Mouse (Mus musculus): Measurements from ENCODE around the gene Fbxo10. TPM values are rescaled to one million over a fixed set of nuclear protein-coding genes. Genes with fewer than 3 reads are reported as not detected.
"Not testable (repeated sequence)": the region's sequence is repeated elsewhere in the genome, so short reads cannot be mapped to it uniquely, and the experiment has no call there.

The Fbxo10 gene
- polyA plus RNA-seq, 1 experiment from 2014 or later = 13.6 TPM

- H3K27ac ChIP-seq = 0 out of 2 replicates have a peak overlapping the region, but pooled peaks have one; percentile 84
- no peaks in the 10 kb centered on the region for H3K36me3 ChIP-seq
- H3K9me3 ChIP-seq = no peaks in the 10 kb centered on the region
- H3K4me1 ChIP-seq (replicated peaks) = peaks cover 26% of the 10 kb centered on the region
- no peak for ATAC-seq (ENCODE audit: low FRiP score)
- WGBS = 12% methylated on average over 2 of the region's 2 CpGs
- peak overlapping the region; percentile 81 for H3K9ac ChIP-seq
- H3K4me2 ChIP-seq = peak overlapping the region; percentile 78
- peak overlapping the region; percentile 64 for H3K4me3 ChIP-seq
- H3K27me3 ChIP-seq = no peaks in the 10 kb centered on the region
Observed at GRCm38 (mm10) chr4:45013537-45013936, 70.9 kb downstream of the Fbxo10 start.

- Histone ChIP-seq H3K4me3 (peak overlapping the region; percentile 64), H3K27me3 (no peaks in the 10 kb centered on the region), H3K9ac (peak overlapping the region; percentile 81), H3K27ac (peak overlapping the region; percentile 84), H3K4me2 (peak overlapping the region; percentile 78), H3K4me1 (replicated peaks) (peaks cover 26% of the 10 kb centered on the region), H3K9me3 (no peaks in the 10 kb centered on the region), H3K36me3 (no peaks in the 10 kb centered on the region)
- ATAC-seq (ENCODE audit: low FRiP score) = no peak
- 1% methylated on average over 13 of the region's 13 CpGs for WGBS
Observed at GRCm38 (mm10) chr4:45013031-45013431, 71.4 kb downstream of the Fbxo10 start.

GRCm38 (mm10) chr4:45012105-45012975, 72.1 kb downstream of the Fbxo10 start, which contains the start of gene Zbtb5:
Gene Zbtb5, minus strand, starts transcription at chr4:45012412.
- no peaks in the 10 kb centered on the region for H3K36me3 ChIP-seq
- H3K4me1 ChIP-seq (replicated peaks) = peaks cover 26% of the 10 kb centered on the region
- peak within 1 kb of the TSS; percentile 87 for H3K4me3 ChIP-seq
- WGBS = under 1% methylated on average over 59 of the region's 63 CpGs
- H3K9ac ChIP-seq = peak within 1 kb of the TSS; percentile 94
- H3K27me3 ChIP-seq = no peaks in the 10 kb centered on the region
- ATAC-seq (ENCODE audit: low FRiP score) = peak; percentile 99
- no peaks in the 10 kb centered on the region for H3K9me3 ChIP-seq
- peak within 1 kb of the TSS; percentile 97 for H3K27ac ChIP-seq
- peak within 1 kb of the TSS; percentile 78 for H3K4me2 ChIP-seq

- H3K27ac ChIP-seq = peak overlapping the region; percentile 97
- peak overlapping the region; percentile 94 for H3K9ac ChIP-seq
- H3K4me1 ChIP-seq (replicated peaks) = peaks cover 26% of the 10 kb centered on the region
- peak overlapping the region; percentile 76 for H3K4me2 ChIP-seq
- no peaks in the 10 kb centered on the region for H3K9me3 ChIP-seq
- under 1% methylated on average over 30 of the region's 31 CpGs for WGBS
- no peaks in the 10 kb centered on the region for H3K36me3 ChIP-seq
- H3K4me3 ChIP-seq = peak overlapping the region; percentile 87
- ATAC-seq (ENCODE audit: low FRiP score) = peak; percentile 80
- no peaks in the 10 kb centered on the region for H3K27me3 ChIP-seq
Observed at GRCm38 (mm10) chr4:45011581-45012104, 72.8 kb downstream of the Fbxo10 start.

- Histone ChIP-seq H3K9ac (peak overlapping the region; percentile 94), H3K36me3 (no peaks in the 10 kb centered on the region), H3K27me3 (no peaks in the 10 kb centered on the region), H3K4me1 (replicated peaks) (peaks cover 26% of the 10 kb centered on the region), H3K4me2 (peak overlapping the region; percentile 76), H3K9me3 (no peaks in the 10 kb centered on the region), H3K27ac (no peak overlapping the region; the same call in 1 of the 2 replicates), H3K4me3 (peak overlapping the region; percentile 87)
- ATAC-seq (ENCODE audit: low FRiP score) = no peak
- WGBS = 14% methylated on average over 11 of the region's 11 CpGs
Observed at GRCm38 (mm10) chr4:45010806-45011415, 73.5 kb downstream of the Fbxo10 start.

GRCm38 (mm10) chr4:45005452-45005851, 79.0 kb downstream of the Fbxo10 start:
- Histone ChIP-seq H3K27ac (no peak overlapping the region), H3K4me2 (no peak overlapping the region), H3K36me3 (peaks cover 11% of the 10 kb centered on the region), H3K9me3 (no peaks in the 10 kb centered on the region), H3K4me3 (no peak overlapping the region), H3K9ac (no peak overlapping the region), H3K4me1 (replicated peaks) (peaks cover 10% of the 10 kb centered on the region), H3K27me3 (no peaks in the 10 kb centered on the region)
- WGBS = 87% methylated on average over 3 of the region's 3 CpGs
- ATAC-seq (ENCODE audit: low FRiP score) = no peak

- Histone ChIP-seq H3K4me1 (replicated peaks) (peaks cover 22% of the 10 kb centered on the region), H3K36me3 (peaks cover 13% of the 10 kb centered on the region), H3K27ac (no peak overlapping the region), H3K4me3 (no peak overlapping the region), H3K9me3 (no peaks in the 10 kb centered on the region), H3K9ac (no peak overlapping the region), H3K4me2 (no peak overlapping the region), H3K27me3 (no peaks in the 10 kb centered on the region)
- WGBS = 93% methylated on average over 6 of the region's 6 CpGs
- ATAC-seq (ENCODE audit: low FRiP score) = no peak
Observed at GRCm38 (mm10) chr4:45000001-45000400, 84.4 kb downstream of the Fbxo10 start.

GRCm38 (mm10) chr4:44998071-44998470, 86.3 kb downstream of the Fbxo10 start:
- H3K4me3 ChIP-seq = no peak overlapping the region
- ATAC-seq (ENCODE audit: low FRiP score) = no peak
- no peak overlapping the region for H3K27ac ChIP-seq
- H3K4me2 ChIP-seq = no peak overlapping the region
- H3K9ac ChIP-seq = no peak overlapping the region
- H3K4me1 ChIP-seq (replicated peaks) = peaks cover 25% of the 10 kb centered on the region
- no peaks in the 10 kb centered on the region for H3K27me3 ChIP-seq
- no peaks in the 10 kb centered on the region for H3K9me3 ChIP-seq
- WGBS = 74% methylated on average over 3 of the region's 3 CpGs
- peaks cover 17% of the 10 kb centered on the region for H3K36me3 ChIP-seq

- Histone ChIP-seq H3K36me3 (peaks cover 42% of the 10 kb centered on the region), H3K4me1 (replicated peaks) (peaks cover 25% of the 10 kb centered on the region), H3K27ac (0 out of 2 replicates have a peak overlapping the region, but pooled peaks have one; percentile 18), H3K27me3 (no peaks in the 10 kb centered on the region), H3K4me3 (no peak overlapping the region), H3K9ac (0 out of 2 replicates have a peak overlapping the region, but pooled peaks have one; percentile 13), H3K4me2 (no peak overlapping the region), H3K9me3 (no peaks in the 10 kb centered on the region)
- no peak for ATAC-seq (ENCODE audit: low FRiP score)
- WGBS = 83% methylated on average over 18 of the region's 18 CpGs
Observed at GRCm38 (mm10) chr4:44994776-44995175, 89.6 kb downstream of the Fbxo10 start.

GRCm38 (mm10) chr4:44993847-44994246, 90.6 kb downstream of the Fbxo10 start:
- Histone ChIP-seq H3K36me3 (peaks cover 51% of the 10 kb centered on the region), H3K27ac (no peak overlapping the region), H3K9me3 (no peaks in the 10 kb centered on the region), H3K4me1 (replicated peaks) (peaks cover 16% of the 10 kb centered on the region), H3K4me3 (no peak overlapping the region), H3K4me2 (no peak overlapping the region), H3K9ac (no peak overlapping the region), H3K27me3 (no peaks in the 10 kb centered on the region)
- WGBS = 92% methylated on average over 9 of the region's 9 CpGs
- no peak for ATAC-seq (ENCODE audit: low FRiP score)

- WGBS = 95% methylated on average over 14 of the region's 14 CpGs
- ATAC-seq (ENCODE audit: low FRiP score); H3K4me2 ChIP-seq; H3K9ac ChIP-seq; H3K27me3 ChIP-seq; H3K27ac ChIP-seq; H3K9me3 ChIP-seq; H3K4me3 ChIP-seq: not testable (repeated sequence)
- peaks cover 58% of the 10 kb centered on the region for H3K36me3 ChIP-seq
- peaks cover 16% of the 10 kb centered on the region for H3K4me1 ChIP-seq (replicated peaks)
Observed at GRCm38 (mm10) chr4:44993179-44993578, 91.2 kb downstream of the Fbxo10 start.

GRCm38 (mm10) chr4:44992330-44992729, 92.1 kb downstream of the Fbxo10 start:
- H3K36me3 ChIP-seq = peaks cover 66% of the 10 kb centered on the region
- WGBS = 94% methylated on average over 11 of the region's 11 CpGs
- ATAC-seq (ENCODE audit: low FRiP score) = not testable (repeated sequence)

More at GRCm38 (mm10) chr4:44992330-44992729, 92.1 kb downstream of the Fbxo10 start:
- H3K9ac ChIP-seq, H3K27ac ChIP-seq, H3K4me2 ChIP-seq, H3K9me3 ChIP-seq, H3K4me3 ChIP-seq, H3K27me3 ChIP-seq: not testable (repeated sequence)
- peaks cover 12% of the 10 kb centered on the region for H3K4me1 ChIP-seq (replicated peaks)

Measured in hindbrain, embryonic 13.5 days (tissue).